Mouse (Mus musculus): ENCODE measurements around the gene Atg2b.

Atg2b gene

DNA sequence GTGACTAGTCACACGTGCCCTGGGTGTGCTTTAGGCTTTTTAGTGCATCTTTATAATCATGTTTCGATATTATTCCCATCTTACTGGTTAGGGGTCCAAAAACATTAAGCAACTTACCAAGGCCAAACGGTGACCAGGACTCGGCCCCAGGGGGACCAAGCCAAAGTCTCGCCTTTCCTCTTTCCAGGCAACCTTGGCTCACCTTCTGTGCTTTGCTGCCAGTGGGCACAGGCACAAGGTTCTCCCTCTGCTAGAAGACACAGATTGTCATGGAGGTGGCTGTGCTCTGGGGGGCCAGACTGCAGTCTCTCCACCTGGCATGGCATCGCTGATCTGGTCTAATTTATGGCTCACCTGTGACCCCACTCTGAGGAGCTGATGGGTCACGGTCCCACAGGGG lies 94.2 kb downstream of the Atg2b start:
- DNase-seq = no peak

- no peak for DNase-seq
These were observed 97.5 kb downstream of the Atg2b start for GRCm38 (mm10) chr12:105587526-105587925.

DNA sequence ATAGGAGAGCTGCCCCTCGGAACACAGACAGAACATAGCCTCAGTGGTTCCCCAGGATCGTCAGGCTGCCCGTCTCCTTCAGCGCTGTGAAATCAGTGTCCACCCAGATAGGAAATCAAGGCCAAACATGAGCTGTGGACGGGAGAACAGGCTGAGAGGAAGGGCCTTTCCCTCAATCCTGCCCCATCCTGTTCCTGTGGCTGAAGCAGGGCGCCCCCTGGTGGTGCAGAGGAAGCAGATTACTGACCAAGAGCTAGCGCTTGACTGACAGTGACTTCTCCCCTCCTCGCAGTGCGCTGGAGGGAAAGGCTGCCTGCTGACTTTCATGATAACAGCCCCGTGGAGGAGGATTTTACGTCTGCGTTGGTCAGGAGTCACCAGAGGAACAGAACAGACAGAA lies 100.2 kb downstream of the Atg2b start:
- peak; percentile 44 for DNase-seq

GRCm38 (mm10) chr12:105583484-105583883 lies 101.5 kb downstream of the Atg2b start:
- no peak for DNase-seq

- DNase-seq = no peak
These were observed 102.5 kb downstream of the Atg2b start for GRCm38 (mm10) chr12:105582486-105582885.

DNA sequence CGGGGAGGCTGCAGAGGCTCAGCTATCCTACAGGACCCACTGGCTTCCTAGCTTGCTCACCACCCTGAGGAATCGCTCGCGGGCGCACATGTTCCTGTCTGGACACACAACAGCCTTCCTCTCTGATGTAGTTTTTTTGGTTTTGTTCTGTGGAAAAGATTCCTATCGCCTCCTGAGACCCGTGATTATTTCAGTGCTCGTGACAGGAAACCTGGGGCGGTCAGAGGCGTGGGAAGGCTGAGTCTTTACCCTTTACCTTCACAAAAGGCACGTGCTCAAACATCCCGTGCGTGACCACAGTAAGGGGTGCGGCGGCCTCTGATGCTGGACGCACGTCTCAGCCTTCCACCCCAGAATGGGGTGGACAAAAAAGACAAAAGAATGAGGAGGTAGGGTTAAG lies 104.5 kb downstream of the Atg2b start:
- DNase-seq = no peak

DNA sequence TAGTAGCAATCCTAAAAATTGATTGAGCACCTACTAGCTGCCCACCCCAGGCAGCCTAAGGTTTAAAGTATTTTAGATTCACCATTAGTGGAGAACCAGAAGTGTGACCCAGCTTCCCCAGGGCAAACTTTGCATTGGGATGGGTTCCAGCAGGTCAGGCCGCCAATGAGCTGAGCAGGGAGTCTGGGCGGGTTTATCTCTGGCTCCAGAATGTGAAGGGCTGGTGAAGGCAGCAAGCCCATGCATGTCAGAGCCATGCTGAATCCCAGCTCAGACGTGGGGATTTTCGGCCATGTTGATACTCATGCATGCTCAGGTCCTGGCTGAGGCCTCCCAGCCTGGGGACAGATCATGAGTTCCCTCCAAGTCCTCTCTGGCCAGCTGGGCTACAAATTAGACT lies 110.7 kb downstream of the Atg2b start:
- DNase-seq = no peak

GRCm38 (mm10) chr12:105572622-105573021 lies 112.4 kb downstream of the Atg2b start:
- DNase-seq = no peak

DNA sequence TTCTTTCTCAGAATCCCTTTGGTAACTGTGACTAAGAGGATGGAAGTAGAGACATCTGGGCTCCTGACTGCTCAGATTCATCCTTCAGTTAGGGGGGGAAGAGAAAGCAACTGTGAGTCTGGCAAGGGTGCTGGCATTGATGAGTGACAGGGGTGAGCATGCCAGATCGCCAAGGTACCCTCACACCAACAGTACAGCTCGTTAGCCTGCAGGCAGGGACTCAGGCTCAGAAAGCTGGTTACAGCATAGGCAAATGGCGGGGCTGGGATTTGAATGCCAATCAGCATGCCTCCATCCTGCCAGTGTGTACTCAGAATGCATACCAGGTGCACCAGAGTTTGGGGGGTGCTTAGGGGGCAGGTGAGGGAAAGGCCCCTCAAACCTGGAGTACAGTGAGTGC lies 113.1 kb downstream of the Atg2b start:
- DNase-seq = no peak

Data from thymus, postnatal 25 days (tissue).